Mouse (Mus musculus) layer of hippocampus, adult 8-10 months (tissue): ENCODE measurements around the gene Ubxn2a. TPM values are rescaled to one million over a fixed set of nuclear protein-coding genes. Genes with fewer than 3 reads are reported as not detected.
A peak's percentile ranks its signal among the peaks of the same experiment; 100 is the strongest.
"Not testable (repeated sequence)": the region's sequence is repeated elsewhere in the genome, so short reads cannot be mapped to it uniquely, and the experiment has no call there.

ENCODE experiments used
- DNase-seq, 2 experiments: peaks; one replicate each; pipeline ENCODE4 v3.0.0; 2022; ENCODE audit warnings: low spot score in 2 of 2
- total RNA-seq, 4 experiments: library from RNA; stranded (reverse); gene quantifications; 2 replicates each; pipeline ENCODE4 v1.2.4; 2022

Gene Ubxn2a
- 10 to 100 TPM; 41.5 to 56.2 (median 49.6) TPM for total RNA-seq

- peak; percentile 82 to 93 for DNase-seq
These were observed at the start of gene Ubxn2a for GRCm38 (mm10) chr12:4906951-4907906. Gene Ubxn2a (minus strand): TSS chr12:4907705.

GRCm38 (mm10) chr12:4953156-4953555 lies 45.7 kb upstream of the Ubxn2a start:
- peak; percentile 30 for DNase-seq

- no peak for DNase-seq
These were observed 44.8 kb upstream of the Ubxn2a start for GRCm38 (mm10) chr12:4952272-4952671.

- no peak for DNase-seq
These were observed 23.5 kb upstream of the Ubxn2a start for GRCm38 (mm10) chr12:4930820-4931548.

- DNase-seq, result no peak
These were observed 20.7 kb upstream of the Ubxn2a start for GRCm38 (mm10) chr12:4928197-4928596.

- peak; percentile 15 to 37 for DNase-seq
These were observed 10.5 kb upstream of the Ubxn2a start for GRCm38 (mm10) chr12:4917805-4918591.

GRCm38 (mm10) chr12:4916994-4917804 lies 9.7 kb upstream of the Ubxn2a start, which contains the start of gene Atad2b:
Gene Atad2b (plus strand): TSS chr12:4917353.
- peak; percentile 93 to 97 for DNase-seq

GRCm38 (mm10) chr12:4914944-4915343 lies 7.4 kb upstream of the Ubxn2a start:
- DNase-seq, result no peak

- DNase-seq, result no peak
These were observed 6.9 kb upstream of the Ubxn2a start for GRCm38 (mm10) chr12:4914441-4914840.

- DNase-seq, result no peak
These were observed 4.2 kb upstream of the Ubxn2a start for GRCm38 (mm10) chr12:4911716-4912115.

GRCm38 (mm10) chr12:4910496-4910895 lies 3.0 kb upstream of the Ubxn2a start:
- not testable (repeated sequence) for DNase-seq

- no peak for DNase-seq
These were observed 886 bp upstream of the Ubxn2a start for GRCm38 (mm10) chr12:4908391-4908790.

GRCm38 (mm10) chr12:4906476-4906875 lies 1.0 kb downstream of the Ubxn2a start:
- no peak for DNase-seq

- DNase-seq, result no peak
These were observed 1.6 kb downstream of the Ubxn2a start for GRCm38 (mm10) chr12:4905946-4906345.

GRCm38 (mm10) chr12:4898024-4898423 lies 9.5 kb downstream of the Ubxn2a start:
- no peak for DNase-seq

- no peak for DNase-seq
These were observed 17.6 kb downstream of the Ubxn2a start for GRCm38 (mm10) chr12:4889891-4890290.

GRCm38 (mm10) chr12:4889251-4889650 lies 18.3 kb downstream of the Ubxn2a start:
- no peak for DNase-seq

GRCm38 (mm10) chr12:4888739-4889138 lies 18.8 kb downstream of the Ubxn2a start:
- no peak for DNase-seq

- DNase-seq, result not testable (repeated sequence)
These were observed 20.9 kb downstream of the Ubxn2a start for GRCm38 (mm10) chr12:4886581-4886980.

- no peak for DNase-seq
These were observed 22.4 kb downstream of the Ubxn2a start for GRCm38 (mm10) chr12:4885062-4885461.
